Mouse (Mus musculus) lung, embryonic 14.5 days (tissue): ENCODE data around the gene Slc5a3. TPM values are rescaled to one million over a fixed set of nuclear protein-coding genes. Genes with fewer than 3 reads are reported as not detected.

Experiments
- ATAC-seq: fragments of 200-750 bp; cut with Nextera tagmentation; 2 replicates; pipeline ENCODE4 v1.8.0; 2017; ENCODE audit warnings: mild to moderate bottlenecking, moderate TSS enrichment, moderate library complexity; ENCODE audit not compliant: insufficient read depth
- DNase-seq: peaks from one replicate; pipeline ENCODE4 v3.0.0-alpha.2; 2015
- H3K27ac ChIP-seq: fragments of 300-500 bp; sonication (generic); 2 replicates; pipeline ENCODE4 v1.5.1; 2014; ENCODE audit warnings: low read depth, mild to moderate bottlenecking, moderate library complexity
- H3K27me3 ChIP-seq: fragments of 300-500 bp; sonication (generic); 2 replicates; pipeline ENCODE4 v1.6.1; 2014; ENCODE audit warnings: low read length, control low read depth; ENCODE audit not compliant: insufficient read depth
- H3K36me3 ChIP-seq: fragments of 300-500 bp; sonication (generic); 2 replicates; pipeline ENCODE4 v1.6.1; 2014; ENCODE audit warnings: control low read depth; ENCODE audit not compliant: insufficient read depth
- H3K4me1 ChIP-seq: fragments of 300-500 bp; sonication (generic); 2 replicates; pipeline ENCODE4 v1.6.1; 2014; ENCODE audit warnings: antibody characterized with exemption, control low read depth; ENCODE audit not compliant: insufficient read depth
- H3K4me2 ChIP-seq: fragments of 300-500 bp; sonication (generic); 2 replicates; pipeline ENCODE4 v1.6.1; 2014; ENCODE audit warnings: mild to moderate bottlenecking
- H3K4me3 ChIP-seq: fragments of 300-500 bp; sonication (generic); 2 replicates; pipeline ENCODE4 v1.5.1; 2014; ENCODE audit warnings: low read depth, low read length
- H3K9ac ChIP-seq: fragments of 300-500 bp; sonication (generic); 2 replicates; pipeline ENCODE4 v1.6.1; 2014
- H3K9me3 ChIP-seq: fragments of 300-500 bp; sonication (generic); 2 replicates; pipeline ENCODE4 v1.6.1; 2016; ENCODE audit warnings: low read depth, low read length, control low read depth
- CTCF ChIP-seq: IDR thresholded peaks from 2 replicates; pipeline ENCODE4 v1.5.1; 2016; ENCODE audit warnings: antibody characterized with exemption, low read depth
- WGBS: fragments of 180-500 bp; shearing (Covaris S2); extraction: QIAGEN DNeasy Blood & Tissue Kit; methylation state at CpG from one replicate; pipeline ENCODE4 v1.1.7; 2014; 5-methylcytosine and 5-hydroxymethylcytosine counted together
- polyA plus RNA-seq: library from polyadenylated mRNA; unstranded; fragments of >200 nt; fragmentation: Nextera tagmentation; extraction: Ambion mirVana; gene quantifications from 2 replicates; pipeline ENCODE4 v1.2.1, GENCODE M21; 2014

The Slc5a3 gene
- polyA plus RNA-seq, 1 experiment from 2014 or later = 7.4 TPM

GRCm38 (mm10) chr16:92033286-92033685 is 24.8 kb upstream of the Slc5a3 start:
- DNase-seq (no peak), ATAC-seq (no peak)
- no peak overlapping the region for H3K4me3 ChIP-seq
- H3K27me3 ChIP-seq = no peaks in the 10 kb centered on the region
- H3K4me1 ChIP-seq = no peaks in the 10 kb centered on the region
- no peak overlapping the region for H3K27ac ChIP-seq
- no peak for TF ChIP-seq CTCF
- 83% methylated on average over 3 of the region's 3 CpGs for WGBS
- H3K9me3 ChIP-seq = no peaks in the 10 kb centered on the region
- H3K9ac ChIP-seq = no peak overlapping the region
- H3K4me2 ChIP-seq = no peak overlapping the region
- H3K36me3 ChIP-seq = no peaks in the 10 kb centered on the region

DNA sequence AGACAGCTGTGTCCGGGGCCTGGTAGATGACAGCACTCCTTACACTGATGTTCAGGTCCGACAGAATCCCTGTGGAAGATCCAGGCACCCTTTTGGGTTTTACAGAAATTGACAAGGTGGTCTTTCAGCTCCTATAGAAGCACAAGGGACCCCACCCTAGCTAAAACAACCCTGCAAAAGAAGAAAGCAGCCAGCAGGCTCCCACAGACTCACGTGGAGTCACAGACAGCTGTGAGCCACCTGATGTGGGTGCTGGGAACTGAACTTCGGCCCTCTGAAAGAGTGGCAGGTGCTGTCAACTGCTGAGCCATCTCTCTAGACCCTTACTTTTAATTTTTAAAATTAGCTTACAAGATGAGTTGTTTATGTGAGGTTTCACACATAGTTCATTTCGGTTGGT is 23.4 kb upstream of the Slc5a3 start:
- no peak overlapping the region for H3K27ac ChIP-seq
- H3K27me3 ChIP-seq = no peaks in the 10 kb centered on the region
- TF ChIP-seq CTCF = no peak
- H3K4me3 ChIP-seq = no peak overlapping the region
- 61% methylated on average over 5 of the region's 5 CpGs for WGBS
- H3K4me2 ChIP-seq = no peak overlapping the region
- H3K9me3 ChIP-seq = no peaks in the 10 kb centered on the region
- ATAC-seq = no peak
- H3K36me3 ChIP-seq = no peaks in the 10 kb centered on the region
- no peaks in the 10 kb centered on the region for H3K4me1 ChIP-seq
- no peak overlapping the region for H3K9ac ChIP-seq
- DNase-seq = no peak

GRCm38 (mm10) chr16:92036701-92037100 is 21.4 kb upstream of the Slc5a3 start:
- no peak for DNase-seq
- H3K4me3 ChIP-seq = no peak overlapping the region
- H3K4me2 ChIP-seq = no peak overlapping the region
- no peak for ATAC-seq
- 55% methylated on average over 8 of the region's 8 CpGs for WGBS
- H3K9ac ChIP-seq = no peak overlapping the region
- H3K27me3 ChIP-seq = no peaks in the 10 kb centered on the region
- no peaks in the 10 kb centered on the region for H3K4me1 ChIP-seq
- TF ChIP-seq CTCF = no peak
- H3K9me3 ChIP-seq = no peaks in the 10 kb centered on the region
- H3K36me3 ChIP-seq = no peaks in the 10 kb centered on the region
- no peak overlapping the region for H3K27ac ChIP-seq

GRCm38 (mm10) chr16:92037891-92038607 is 20.1 kb upstream of the Slc5a3 start:
- Histone ChIP-seq H3K4me3 (no peak overlapping the region), H3K9ac (no peak overlapping the region), H3K9me3 (no peaks in the 10 kb centered on the region), H3K4me2 (no peak overlapping the region), H3K36me3 (no peaks in the 10 kb centered on the region), H3K27me3 (no peaks in the 10 kb centered on the region), H3K4me1 (no peaks in the 10 kb centered on the region), H3K27ac (no peak overlapping the region)
- WGBS = 77% methylated on average over 21 of the region's 21 CpGs
- TF ChIP-seq CTCF = no peak
- DNase-seq (no peak), ATAC-seq (no peak)

DNA sequence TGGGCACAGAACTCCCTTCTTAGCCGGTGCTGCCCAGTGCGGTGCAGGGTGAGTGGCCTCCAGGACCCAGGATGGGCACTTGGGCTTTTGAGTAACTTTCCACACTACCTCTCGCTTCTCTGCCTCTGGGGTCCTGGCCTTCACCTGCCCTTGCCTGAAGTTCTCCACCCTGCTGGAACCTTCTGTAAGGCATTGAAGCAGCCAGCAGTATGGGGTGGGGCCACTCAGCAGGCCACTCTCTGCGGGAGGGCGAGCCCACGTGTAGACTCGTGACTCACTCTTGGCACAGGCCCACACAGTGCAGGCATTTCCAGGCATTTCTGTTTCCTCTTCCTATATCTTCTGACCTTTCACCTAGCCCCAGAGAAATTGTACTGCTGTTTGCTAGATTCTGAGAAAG is 18.7 kb upstream of the Slc5a3 start:
- ATAC-seq = no peak
- H3K27me3 ChIP-seq = no peaks in the 10 kb centered on the region
- H3K27ac ChIP-seq = no peak overlapping the region
- H3K4me3 ChIP-seq = no peak overlapping the region
- H3K9ac ChIP-seq = no peak overlapping the region
- no peaks in the 10 kb centered on the region for H3K9me3 ChIP-seq
- 84% methylated on average over 7 of the region's 7 CpGs for WGBS
- H3K4me2 ChIP-seq = no peak overlapping the region
- no peaks in the 10 kb centered on the region for H3K4me1 ChIP-seq
- no peak for TF ChIP-seq CTCF
- no peaks in the 10 kb centered on the region for H3K36me3 ChIP-seq
- no peak for DNase-seq

DNA sequence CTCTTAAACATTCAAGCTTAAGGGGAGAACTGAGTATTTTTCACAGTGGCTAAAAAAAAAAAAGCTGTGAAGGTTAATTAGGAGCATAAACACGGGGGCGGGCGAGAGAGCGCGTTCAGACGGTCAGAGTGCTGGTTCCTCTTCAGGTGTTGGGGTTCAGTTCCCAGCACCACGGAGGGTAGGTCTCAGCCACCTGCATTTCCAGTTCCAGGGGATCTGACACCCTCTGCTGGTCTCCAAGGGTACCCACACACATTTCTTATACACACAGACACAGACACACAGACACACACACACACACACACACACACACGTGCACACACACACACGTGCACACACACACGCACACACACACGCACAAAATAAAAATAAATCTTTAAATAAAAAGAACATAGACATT is 18.2 kb upstream of the Slc5a3 start:
- DNase-seq = no peak
- WGBS = 98% methylated on average over 11 of the region's 11 CpGs
- no peak overlapping the region for H3K4me2 ChIP-seq
- no peaks in the 10 kb centered on the region for H3K9me3 ChIP-seq
- H3K4me3 ChIP-seq = no peak overlapping the region
- no peak for ATAC-seq
- H3K9ac ChIP-seq = no peak overlapping the region
- H3K27ac ChIP-seq = no peak overlapping the region
- TF ChIP-seq CTCF = no peak
- no peaks in the 10 kb centered on the region for H3K27me3 ChIP-seq
- no peaks in the 10 kb centered on the region for H3K36me3 ChIP-seq
- H3K4me1 ChIP-seq = no peaks in the 10 kb centered on the region

- Histone ChIP-seq H3K9me3 (peaks cover 8% of the 10 kb centered on the region; the same call in 1 of the 2 replicates), H3K4me3 (no peak overlapping the region), H3K4me2 (no peak overlapping the region), H3K4me1 (no peaks in the 10 kb centered on the region), H3K9ac (no peak overlapping the region), H3K27ac (no peak overlapping the region), H3K27me3 (peaks cover 15% of the 10 kb centered on the region; the same call in 1 of the 2 replicates), H3K36me3 (no peaks in the 10 kb centered on the region)
- DNase-seq (no peak), ATAC-seq (no peak)
- 70% methylated on average over 7 of the region's 7 CpGs for WGBS
- no peak for TF ChIP-seq CTCF
Observed at GRCm38 (mm10) chr16:92051777-92052310, 6.3 kb upstream of the Slc5a3 start.
